Mouse (Mus musculus) lung, adult 2 months (tissue): Measurements from ENCODE around the gene Psd.

ENCODE experiments used
- CTCF ChIP-seq: fragments of 200-500 bp; IDR thresholded peaks from 2 replicates; pipeline ENCODE4 v1.5.1; 2011; ENCODE audit warnings: mild to moderate bottlenecking, low read length, control low read depth; ENCODE audit not compliant: insufficient read depth
- POLR2A ChIP-seq: fragments of 200-500 bp; IDR thresholded peaks from 2 replicates; pipeline ENCODE4 v1.6.1; 2011; ENCODE audit warnings: low read depth, mild to moderate bottlenecking, control low read depth, low read length, borderline replicate concordance; ENCODE audit errors: extremely low read depth

GRCm38 (mm10) chr19:46330696-46331095 lies 3.7 kb upstream of the Psd start:
- TF ChIP-seq CTCF (no peak), POLR2A (no peak)
